Mouse (Mus musculus) olfactory bulb, adult 2 months (tissue): ENCODE measurements around the gene Uqcr11.

Experiments
- CTCF ChIP-seq: fragments of 200-500 bp; IDR thresholded peaks from 2 replicates; pipeline ENCODE4 v1.5.1; 2012; ENCODE audit warnings: low read depth, mild to moderate bottlenecking, low read length, moderate library complexity; ENCODE audit not compliant: insufficient read depth
- POLR2A ChIP-seq: fragments of 200-500 bp; IDR thresholded peaks from 2 replicates; pipeline ENCODE4 v1.6.1; 2012; ENCODE audit warnings: mild to moderate bottlenecking, low read depth, low read length, moderate library complexity; ENCODE audit not compliant: insufficient read depth

DNA sequence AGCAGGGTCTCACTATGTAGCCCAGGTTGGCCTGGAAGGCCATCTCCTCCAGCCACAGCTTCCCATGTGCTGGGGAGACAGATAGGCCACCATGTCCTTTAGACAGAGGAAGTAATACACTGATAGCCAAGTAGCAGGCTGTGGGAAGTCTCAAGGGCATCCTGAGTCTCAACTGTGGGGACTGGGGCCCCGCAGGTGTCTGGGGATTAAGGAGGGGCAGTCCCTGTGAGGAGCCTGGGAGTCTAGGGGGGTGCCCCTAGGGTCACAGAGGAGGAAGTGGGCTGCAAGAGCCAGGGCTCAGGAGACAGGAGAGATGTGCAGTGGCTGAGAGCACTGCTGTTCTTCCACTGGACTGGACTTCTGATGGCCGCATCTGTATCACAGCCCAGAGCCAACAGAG, 36.4 kb upstream of the Uqcr11 start:
- TF ChIP-seq POLR2A = no peak
- TF ChIP-seq CTCF = no peak
